Mouse (Mus musculus) liver, embryonic 16.5 days (tissue): ENCODE measurements around the gene Prdm11. TPM values are rescaled to one million over a fixed set of nuclear protein-coding genes. Genes with fewer than 3 reads are reported as not detected.

Experiments used
- ATAC-seq: fragments of 200-750 bp; cut with Nextera tagmentation; 2 replicates; pipeline ENCODE4 v1.8.0; 2017; ENCODE audit warnings: low read depth, mild to moderate bottlenecking, moderate number of reproducible peaks, moderate library complexity
- H3K27ac ChIP-seq: fragments of 300-500 bp; sonication (generic); 2 replicates; pipeline ENCODE4 v1.5.1; 2014; ENCODE audit warnings: mild to moderate bottlenecking, low read length
- H3K27me3 ChIP-seq: fragments of 300-500 bp; sonication (generic); 2 replicates; pipeline ENCODE4 v1.6.1; 2014; ENCODE audit warnings: low read depth, low read length, mixed read lengths; ENCODE audit not compliant: control insufficient read depth, insufficient read depth
- H3K36me3 ChIP-seq: fragments of 300-500 bp; sonication (generic); 2 replicates; pipeline ENCODE4 v1.6.1; 2014; ENCODE audit warnings: mild to moderate bottlenecking; ENCODE audit not compliant: control insufficient read depth, insufficient read depth
- H3K4me1 ChIP-seq: fragments of 300-500 bp; sonication (generic); 2 replicates; pipeline ENCODE4 v1.6.1; 2014; ENCODE audit warnings: low read depth, low read length, mixed read lengths; ENCODE audit not compliant: control insufficient read depth
- H3K4me2 ChIP-seq: fragments of 300-500 bp; sonication (generic); 2 replicates; pipeline ENCODE4 v1.6.1; 2014; ENCODE audit warnings: low read depth, low read length, mixed read lengths
- H3K4me3 ChIP-seq: fragments of 300-500 bp; sonication (generic); 2 replicates; pipeline ENCODE4 v1.5.1; 2014; ENCODE audit warnings: low read depth, mild to moderate bottlenecking, low read length
- H3K9ac ChIP-seq: fragments of 300-500 bp; sonication (generic); 2 replicates; pipeline ENCODE4 v1.6.1; 2014; ENCODE audit warnings: low read depth, low read length
- H3K9me3 ChIP-seq: fragments of 300-500 bp; sonication (generic); replicated peaks from 2 replicates; pipeline ENCODE4 v1.6.1; 2016; ENCODE audit warnings: low read length; ENCODE audit not compliant: control insufficient read depth
- WGBS: fragments of 180-500 bp; shearing (Covaris S2); extraction: QIAGEN DNeasy Blood & Tissue Kit; methylation state at CpG from one replicate; pipeline ENCODE4 v1.1.7; 2014; ENCODE audit not compliant: insufficient replicate concordance; 5-methylcytosine and 5-hydroxymethylcytosine counted together
- polyA plus RNA-seq: library from polyadenylated mRNA; unstranded; fragments of >200 nt; fragmentation: Nextera tagmentation; extraction: Ambion mirVana; gene quantifications from 2 replicates; pipeline ENCODE4 v1.2.1, GENCODE M21; 2015

Prdm11 gene
- polyA plus RNA-seq, 1 experiment from 2014 or later, result 1.2 TPM

GRCm38 (mm10) chr2:93082846-93083245, 36.9 kb upstream of the Prdm11 start:
- Histone ChIP-seq H3K27ac (no peak overlapping the region), H3K4me2 (no peak overlapping the region), H3K4me1 (no peaks in the 10 kb centered on the region), H3K27me3 (no peaks in the 10 kb centered on the region), H3K9ac (no peak overlapping the region), H3K9me3 (no peaks in the 10 kb centered on the region), H3K4me3 (no peak overlapping the region), H3K36me3 (no peaks in the 10 kb centered on the region)
- ATAC-seq, result no peak
- WGBS, result 53% methylated on average over 3 of the region's 3 CpGs

GRCm38 (mm10) chr2:93080871-93081608, 35.1 kb upstream of the Prdm11 start:
- Histone ChIP-seq H3K4me1 (no peaks in the 10 kb centered on the region), H3K4me3 (no peak overlapping the region), H3K36me3 (no peaks in the 10 kb centered on the region), H3K27me3 (no peaks in the 10 kb centered on the region), H3K9me3 (no peaks in the 10 kb centered on the region), H3K27ac (no peak overlapping the region), H3K4me2 (no peak overlapping the region), H3K9ac (no peak overlapping the region)
- no peak for ATAC-seq
- 38% methylated on average over 5 of the region's 5 CpGs for WGBS

DNA sequence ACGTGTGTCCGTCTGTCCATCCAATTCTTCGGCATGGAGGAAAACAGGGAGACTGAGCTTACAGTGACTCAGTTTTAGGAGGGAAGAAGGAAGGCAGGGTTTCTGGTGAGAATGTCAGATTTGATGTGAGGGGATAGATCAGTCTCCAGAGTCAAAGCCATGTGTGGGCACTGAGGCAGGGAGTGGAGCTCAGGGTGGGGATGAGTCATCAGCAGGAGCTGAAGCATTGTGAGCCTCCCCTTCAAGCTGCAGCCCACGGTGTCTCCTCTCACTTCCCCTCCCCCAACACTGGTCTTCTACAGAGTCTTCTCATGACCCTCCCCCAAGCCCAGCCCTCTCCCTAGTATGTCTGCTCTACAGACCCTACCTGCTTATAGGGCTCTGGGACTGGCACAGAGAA, 33.4 kb upstream of the Prdm11 start:
- Histone ChIP-seq H3K27me3 (no peaks in the 10 kb centered on the region), H3K27ac (no peak overlapping the region), H3K4me2 (no peak overlapping the region), H3K36me3 (no peaks in the 10 kb centered on the region), H3K4me3 (no peak overlapping the region), H3K9ac (no peak overlapping the region), H3K9me3 (no peaks in the 10 kb centered on the region), H3K4me1 (no peaks in the 10 kb centered on the region)
- ATAC-seq, result no peak
- WGBS, result 50% methylated on average over 4 of the region's 4 CpGs

- no peak overlapping the region for H3K4me2 ChIP-seq
- 59% methylated on average over 6 of the region's 6 CpGs for WGBS
- ATAC-seq, result no peak
- H3K9ac ChIP-seq, result no peak overlapping the region
- no peaks in the 10 kb centered on the region for H3K9me3 ChIP-seq
- no peaks in the 10 kb centered on the region for H3K36me3 ChIP-seq
- H3K27me3 ChIP-seq, result no peaks in the 10 kb centered on the region
- H3K4me3 ChIP-seq, result no peak overlapping the region
- H3K4me1 ChIP-seq, result no peaks in the 10 kb centered on the region
- H3K27ac ChIP-seq, result no peak overlapping the region
Measured at GRCm38 (mm10) chr2:93076578-93076955, 30.6 kb upstream of the Prdm11 start.

GRCm38 (mm10) chr2:93075738-93076577, 30.0 kb upstream of the Prdm11 start:
- Histone ChIP-seq H3K4me1 (no peaks in the 10 kb centered on the region), H3K9me3 (no peaks in the 10 kb centered on the region), H3K4me3 (no peak overlapping the region), H3K4me2 (no peak overlapping the region), H3K9ac (no peak overlapping the region), H3K36me3 (no peaks in the 10 kb centered on the region), H3K27ac (no peak overlapping the region), H3K27me3 (no peaks in the 10 kb centered on the region)
- WGBS, result 32% methylated on average over 15 of the region's 15 CpGs
- no peak for ATAC-seq

- no peak for ATAC-seq
- no peaks in the 10 kb centered on the region for H3K36me3 ChIP-seq
- 3% methylated on average over 12 of the region's 12 CpGs for WGBS
Measured at GRCm38 (mm10) chr2:93071656-93072055, 25.7 kb upstream of the Prdm11 start.

DNA sequence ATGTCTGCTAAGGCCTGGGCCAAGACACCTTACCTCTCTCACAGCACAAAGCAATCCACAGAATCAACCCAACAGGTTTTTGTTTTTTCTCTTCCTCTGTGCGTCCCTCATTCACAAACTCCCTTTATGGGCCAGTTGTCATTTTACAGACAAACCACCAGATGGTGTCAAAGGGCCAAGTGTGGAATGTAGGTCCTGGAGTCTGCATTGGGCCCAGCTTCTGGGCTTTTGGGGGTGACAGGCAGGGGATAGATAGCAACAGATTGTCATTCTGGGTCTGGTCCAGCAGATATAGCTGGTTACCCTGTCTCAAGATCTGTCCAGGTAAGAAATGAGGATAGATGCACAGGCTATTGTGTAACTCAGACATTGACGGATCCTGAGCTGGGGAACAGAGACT, 23.0 kb upstream of the Prdm11 start:
- Histone ChIP-seq H3K27me3 (no peaks in the 10 kb centered on the region), H3K9me3 (no peaks in the 10 kb centered on the region), H3K9ac (no peak overlapping the region), H3K4me1 (no peaks in the 10 kb centered on the region), H3K36me3 (no peaks in the 10 kb centered on the region), H3K4me3 (no peak overlapping the region), H3K4me2 (no peak overlapping the region), H3K27ac (no peak overlapping the region)
- no peak for ATAC-seq
- WGBS, result 23% methylated on average over 2 of the region's 2 CpGs

More at GRCm38 (mm10) chr2:93071656-93072055, 25.7 kb upstream of the Prdm11 start:
- Histone ChIP-seq H3K27ac (no peak overlapping the region), H3K4me1 (no peaks in the 10 kb centered on the region), H3K4me2 (no peak overlapping the region), H3K4me3 (no peak overlapping the region), H3K27me3 (no peaks in the 10 kb centered on the region), H3K9me3 (no peaks in the 10 kb centered on the region), H3K9ac (no peak overlapping the region)

DNA sequence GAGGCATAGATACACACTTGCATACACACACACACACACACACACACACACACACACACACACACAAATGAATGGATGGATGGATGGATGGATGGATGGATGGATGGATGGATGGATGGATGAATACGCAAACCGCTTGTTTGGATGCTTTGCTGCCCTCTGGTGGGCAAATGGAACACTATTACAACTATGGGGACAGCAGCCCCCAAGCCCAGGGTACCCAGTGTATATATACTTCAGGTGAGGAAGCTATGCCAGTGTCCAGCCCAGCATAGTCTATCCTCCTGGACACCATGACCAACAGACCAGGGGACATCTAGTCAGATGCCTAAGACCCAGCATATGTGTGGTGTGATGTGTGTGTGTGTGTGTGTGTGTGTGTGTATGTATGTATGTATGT, 17.4 kb upstream of the Prdm11 start:
- Histone ChIP-seq H3K36me3 (no peaks in the 10 kb centered on the region), H3K9ac (no peak overlapping the region), H3K27me3 (no peaks in the 10 kb centered on the region), H3K4me3 (no peak overlapping the region), H3K9me3 (no peaks in the 10 kb centered on the region), H3K4me2 (no peak overlapping the region), H3K4me1 (no peaks in the 10 kb centered on the region), H3K27ac (no peak overlapping the region)
- no peak for ATAC-seq
- 15% methylated on average over 2 of the region's 2 CpGs for WGBS

GRCm38 (mm10) chr2:93051873-93052272, 5.9 kb upstream of the Prdm11 start:
- H3K27ac ChIP-seq, result no peak overlapping the region
- H3K4me1 ChIP-seq, result no peaks in the 10 kb centered on the region
- peaks cover 6% of the 10 kb centered on the region; the same call in 1 of the 2 replicates for H3K27me3 ChIP-seq
- H3K9me3 ChIP-seq, result no peaks in the 10 kb centered on the region
- H3K4me3 ChIP-seq, result no peak overlapping the region
- H3K36me3 ChIP-seq, result no peaks in the 10 kb centered on the region
- no peak overlapping the region for H3K9ac ChIP-seq
- no peak for ATAC-seq
- H3K4me2 ChIP-seq, result no peak overlapping the region
- WGBS, result 52% methylated on average over 1 of the region's 1 CpGs
